Mouse (Mus musculus) ovary, adult 10 weeks (tissue): ENCODE results near the gene Cacna1h. TPM values are rescaled to one million over a fixed set of nuclear protein-coding genes. Genes with fewer than 3 reads are reported as not detected.

Experiments
- polyA plus RNA-seq: library from polyadenylated mRNA; stranded (reverse); fragments of 350-450 nt; fragmentation: Illumina TruSeq; extraction: RNeasy Lipid Tissue Mini Kit (QIAGEN cat#74804); gene quantifications from one replicate; pipeline ENCODE4 v1.2.3, GENCODE M21; 2014

The Cacna1h gene
- polyA plus RNA-seq: 0.66 TPM

GRCm38 (mm10) chr17:25433617-25434606, at the start of gene Cacna1h:
Gene Cacna1h (minus strand): TSS chr17:25433783.

GRCm38 (mm10) chr17:25454272-25454671, 20.7 kb upstream of the Cacna1h start, which contains the start of gene Tekt4:
Gene Tekt4 (plus strand): TSS chr17:25454615.

DNA sequence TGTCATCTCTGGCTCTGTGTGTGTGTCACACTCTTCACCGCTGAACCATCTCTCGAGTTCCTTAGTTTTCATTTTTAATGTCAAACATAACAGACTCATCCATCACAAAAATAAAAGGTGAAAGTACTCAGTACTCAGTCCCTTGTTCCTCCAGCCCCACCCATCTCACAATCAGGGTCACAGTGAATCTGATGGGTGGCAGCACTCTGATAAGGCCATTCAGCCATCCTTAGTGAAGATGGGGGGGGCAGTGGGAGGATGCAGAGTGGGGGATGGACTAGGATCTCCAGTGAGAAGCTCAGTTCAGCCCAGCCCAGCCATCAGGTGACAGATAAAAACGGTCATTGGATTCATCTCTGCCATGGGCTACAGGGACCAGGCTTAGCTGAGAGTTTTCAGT, 64.6 kb downstream of the Cacna1h start, which contains the start of gene Tpsg1:
TSS of gene Tpsg1 (plus strand) at position 301 of the 400 bp plus-strand sequence.

GRCm38 (mm10) chr17:25366005-25366404, 67.6 kb downstream of the Cacna1h start, which contains the start of gene Tpsb2:
Gene Tpsb2 (plus strand): TSS chr17:25366305.

DNA sequence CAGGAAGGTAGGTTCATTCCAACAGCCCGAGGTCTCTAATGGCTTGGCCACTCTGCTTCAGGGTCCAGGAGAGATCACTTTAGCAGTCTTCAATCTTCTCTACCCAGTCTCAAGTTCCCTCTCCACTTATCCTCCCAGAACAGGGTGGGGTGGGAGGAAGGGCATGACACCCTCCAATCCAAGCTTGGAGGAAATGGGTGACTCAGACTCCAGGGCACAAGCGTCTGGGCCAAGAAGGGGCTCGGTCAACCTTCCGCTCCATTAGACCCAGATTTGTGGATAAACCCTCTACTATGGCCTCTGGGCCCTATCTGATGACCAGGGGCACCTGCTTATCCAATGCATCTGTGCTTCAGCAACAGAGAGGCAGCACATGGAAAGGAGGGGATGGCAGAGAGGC, 88.1 kb downstream of the Cacna1h start, which contains the start of gene Tpsab1:
TSS of gene Tpsab1 (minus strand) at position 101 of the 400 bp plus-strand sequence.

Other genes starting within 250 kb of the Cacna1h start
- 19.2 TPM for gene BC003965, start 249.2 kb downstream of the Cacna1h start, polyA plus RNA-seq
- gene Unkl, start 245.4 kb downstream of the Cacna1h start, polyA plus RNA-seq: 22.2 TPM
- 8.4 TPM for gene Gnptg, start 193.7 kb downstream of the Cacna1h start, polyA plus RNA-seq
- gene Tsr3, start 193.6 kb downstream of the Cacna1h start, polyA plus RNA-seq: 4.8 TPM
- gene Baiap3, start 177.4 kb downstream of the Cacna1h start, polyA plus RNA-seq: not detected
- gene Ube2i, start 159.2 kb downstream of the Cacna1h start, polyA plus RNA-seq: 305 TPM
- not detected for gene Prss34, start 135.4 kb downstream of the Cacna1h start, polyA plus RNA-seq
- gene Prss28, start 125.1 kb downstream of the Cacna1h start, polyA plus RNA-seq: not detected
- not detected for gene Prss29, start 115.1 kb downstream of the Cacna1h start, polyA plus RNA-seq
- not detected for gene Tpsab1, start 88.2 kb downstream of the Cacna1h start, polyA plus RNA-seq
- not detected for gene Tpsb2, start 67.5 kb downstream of the Cacna1h start, polyA plus RNA-seq
- gene Tpsg1, start 64.5 kb downstream of the Cacna1h start, polyA plus RNA-seq: not detected
- gene Tekt4, start 20.8 kb upstream of the Cacna1h start, polyA plus RNA-seq: not detected
- not detected for gene Sstr5, start 63.5 kb upstream of the Cacna1h start, polyA plus RNA-seq
- 1.3 TPM for gene Sox8, start 136.9 kb upstream of the Cacna1h start, polyA plus RNA-seq
- gene Lmf1, start 145.3 kb upstream of the Cacna1h start, polyA plus RNA-seq: 0.43 TPM